Mouse (Mus musculus) heart, embryonic 12.5 days (tissue): ENCODE measurements around the gene Rgn. TPM values are rescaled to one million over a fixed set of nuclear protein-coding genes. Genes with fewer than 3 reads are reported as not detected.

Experiments used
- ATAC-seq: fragments of 200-750 bp; cut with Nextera tagmentation; 2 replicates; pipeline ENCODE4 v1.8.0; 2017; ENCODE audit warnings: moderate TSS enrichment, moderate library complexity; ENCODE audit not compliant: insufficient number of reproducible peaks, low FRiP score
- H3K27ac ChIP-seq: fragments of 300-500 bp; sonication (generic); 2 replicates; pipeline ENCODE4 v1.5.1; 2016; ENCODE audit warnings: mild to moderate bottlenecking, moderate library complexity; ENCODE audit not compliant: poor library complexity, severe bottlenecking
- H3K27me3 ChIP-seq: fragments of 300-500 bp; sonication (generic); replicated peaks from 2 replicates; pipeline ENCODE4 v1.6.1; 2016; ENCODE audit warnings: mild to moderate bottlenecking, moderate library complexity
- H3K36me3 ChIP-seq: fragments of 300-500 bp; sonication (generic); 2 replicates; pipeline ENCODE4 v1.6.1; 2016; ENCODE audit warnings: mild to moderate bottlenecking, moderate library complexity
- H3K4me1 ChIP-seq: fragments of 300-500 bp; sonication (generic); replicated peaks from 2 replicates; pipeline ENCODE4 v1.6.1; 2016; ENCODE audit warnings: mild to moderate bottlenecking
- H3K4me2 ChIP-seq: fragments of 300-500 bp; sonication (generic); 2 replicates; pipeline ENCODE4 v1.6.1; 2016; ENCODE audit warnings: mild to moderate bottlenecking, moderate library complexity
- H3K4me3 ChIP-seq: fragments of 300-500 bp; sonication (generic); 2 replicates; pipeline ENCODE4 v1.5.1; 2016; ENCODE audit warnings: mild to moderate bottlenecking
- H3K9ac ChIP-seq: fragments of 300-500 bp; sonication (generic); 2 replicates; pipeline ENCODE4 v1.6.1; 2016; ENCODE audit warnings: mild to moderate bottlenecking, moderate library complexity
- H3K9me3 ChIP-seq: fragments of 300-500 bp; sonication (generic); replicated peaks from 2 replicates; pipeline ENCODE4 v1.6.1; 2016; ENCODE audit warnings: mild to moderate bottlenecking, moderate library complexity
- WGBS: fragments of 180-500 bp; shearing (Covaris S2); methylation state at CpG from one replicate; pipeline ENCODE4 v1.1.7; 2016; 5-methylcytosine and 5-hydroxymethylcytosine counted together
- polyA plus RNA-seq: library from polyadenylated mRNA; unstranded; fragments of >200 nt; fragmentation: Nextera tagmentation; extraction: Ambion mirVana; gene quantifications from 2 replicates; pipeline ENCODE4 v1.2.1, GENCODE M21; 2016

Rgn gene
- polyA plus RNA-seq, 1 experiment from 2014 or later = 1.6 TPM

GRCm38 (mm10) chrX:20571024-20571423 lies 21.4 kb downstream of the Rgn start:
- 21% methylated on average over 2 of the region's 2 CpGs for WGBS
- no peak overlapping the region for H3K9ac ChIP-seq
- no peak overlapping the region for H3K4me2 ChIP-seq
- ATAC-seq = peak; percentile 72
- no peaks in the 10 kb centered on the region for H3K36me3 ChIP-seq
- peaks cover 14% of the 10 kb centered on the region; the same call in 1 of the 2 replicates for H3K4me1 ChIP-seq
- H3K4me3 ChIP-seq = no peak overlapping the region
- 0 out of 2 replicates have a peak overlapping the region, but pooled peaks have one; percentile 27 for H3K27ac ChIP-seq
- H3K9me3 ChIP-seq = no peaks in the 10 kb centered on the region
- H3K27me3 ChIP-seq = no peaks in the 10 kb centered on the region

GRCm38 (mm10) chrX:20572683-20573082 lies 23.1 kb downstream of the Rgn start:
- Histone ChIP-seq H3K9me3 (no peaks in the 10 kb centered on the region), H3K27ac (no peak overlapping the region), H3K4me1 (peaks cover 14% of the 10 kb centered on the region; the same call in 1 of the 2 replicates), H3K4me2 (no peak overlapping the region), H3K9ac (no peak overlapping the region), H3K27me3 (no peaks in the 10 kb centered on the region), H3K4me3 (no peak overlapping the region), H3K36me3 (no peaks in the 10 kb centered on the region)
- ATAC-seq = no peak
- WGBS = 52% methylated on average over 9 of the region's 9 CpGs

GRCm38 (mm10) chrX:20573927-20574326 lies 24.3 kb downstream of the Rgn start:
- WGBS = 80% methylated on average over 4 of the region's 4 CpGs
- Histone ChIP-seq H3K9ac (no peak overlapping the region), H3K4me2 (no peak overlapping the region), H3K9me3 (no peaks in the 10 kb centered on the region), H3K27ac (no peak overlapping the region), H3K27me3 (no peaks in the 10 kb centered on the region), H3K4me3 (no peak overlapping the region), H3K36me3 (no peaks in the 10 kb centered on the region), H3K4me1 (peaks cover 14% of the 10 kb centered on the region; the same call in 1 of the 2 replicates)
- no peak for ATAC-seq

- no peak overlapping the region for H3K27ac ChIP-seq
- WGBS = 17% methylated on average over 4 of the region's 4 CpGs
- no peak overlapping the region for H3K4me2 ChIP-seq
- ATAC-seq = no peak
- H3K36me3 ChIP-seq = no peaks in the 10 kb centered on the region
- H3K4me1 ChIP-seq = no peaks in the 10 kb centered on the region
- no peaks in the 10 kb centered on the region for H3K27me3 ChIP-seq
- H3K4me3 ChIP-seq = no peak overlapping the region
- H3K9me3 ChIP-seq = no peaks in the 10 kb centered on the region
- H3K9ac ChIP-seq = no peak overlapping the region
Measured at GRCm38 (mm10) chrX:20587968-20588367, 38.4 kb downstream of the Rgn start.

- no peak overlapping the region for H3K27ac ChIP-seq
- H3K27me3 ChIP-seq = no peaks in the 10 kb centered on the region
- H3K4me2 ChIP-seq = no peak overlapping the region
- no peak overlapping the region for H3K9ac ChIP-seq
- no peaks in the 10 kb centered on the region for H3K36me3 ChIP-seq
- H3K9me3 ChIP-seq = no peaks in the 10 kb centered on the region
- no peaks in the 10 kb centered on the region for H3K4me1 ChIP-seq
- H3K4me3 ChIP-seq = no peak overlapping the region
- WGBS = 87% methylated on average over 4 of the region's 4 CpGs
- no peak for ATAC-seq
Measured at GRCm38 (mm10) chrX:20608500-20608899, 58.9 kb downstream of the Rgn start.

Other genes with a start within 250 kb of the Rgn start
- gene Rp2, start 185.3 kb upstream of the Rgn start, polyA plus RNA-seq = 16.0 and 16.9 TPM in 2 replicates
- 7.1 and 7.4 TPM in 2 replicates for gene Jade3, start 124.1 kb upstream of the Rgn start, polyA plus RNA-seq
- 44.1 and 44.5 TPM in 2 replicates for gene Rbm10, start 67.7 kb downstream of the Rgn start, polyA plus RNA-seq
- 335 and 344 TPM in 2 replicates for gene Ndufb11, start 67.8 kb downstream of the Rgn start, polyA plus RNA-seq
- 211 and 225 TPM in 2 replicates for gene Uba1, start 108.5 kb downstream of the Rgn start, polyA plus RNA-seq
- gene Cdk16, start 138.2 kb downstream of the Rgn start, polyA plus RNA-seq = 140 and 141 TPM in 2 replicates
- gene Usp11, start 154.1 kb downstream of the Rgn start, polyA plus RNA-seq = 43.7 and 45.4 TPM in 2 replicates
- 101 and 110 TPM in 2 replicates for gene Araf, start 248.0 kb downstream of the Rgn start, polyA plus RNA-seq